Comparison of ENCODE assay signal across 31 mouse cellular contexts in genomic region chr11:71728066-71728465, GRCm38 (mm10). TPM values are rescaled to one million over a fixed set of nuclear protein-coding genes. Genes with fewer than 3 reads are reported as not detected.
DNase-seq lines count a peak whose midpoint lies in the region; ATAC-seq lines count a peak whose summit lies in the region.
"Had no signal": no experiment of that assay in that cellular context is flagged by ENCODE, and none has a peak within 500 bp of the region (broad histone marks: within the 10 kb centered on the region; RNA-seq: fewer than 3 reads in every experiment).

No protein-coding gene starts in this region.

- no peak overlapping the region for H3K9ac ChIP-seq in intestine, embryonic 16.5 days (ENCODE audit: low read depth, low read length)
- H3K9ac ChIP-seq: embryonic facial prominence, embryonic 12.5 days; heart, embryonic 12.5 days; hindbrain, embryonic 15.5 days; intestine, embryonic 15.5 days; liver, embryonic 14.5 days had no signal

- H3K36me3 ChIP-seq in intestine, embryonic 16.5 days (ENCODE audit: control insufficient read depth, insufficient read depth, low read length): no peaks in the 10 kb centered on the region
- H3K36me3 ChIP-seq: embryonic facial prominence, embryonic 12.5 days; heart, embryonic 12.5 days; hindbrain, embryonic 15.5 days; intestine, embryonic 15.5 days; midbrain, embryonic 10.5 days had no signal

- 75% methylated on average over 3 of the region's 3 CpGs for WGBS in intestine, embryonic 16.5 days

- H3K4me1 ChIP-seq in intestine, embryonic 16.5 days (ENCODE audit: control insufficient read depth, insufficient read depth, low read length): no peaks in the 10 kb centered on the region
- H3K4me1 ChIP-seq: embryonic facial prominence, embryonic 12.5 days; heart, embryonic 12.5 days; intestine, embryonic 15.5 days had no signal

- H3K4me2 ChIP-seq in intestine, embryonic 16.5 days (ENCODE audit: low read depth, low read length): no peak overlapping the region
- H3K4me2 ChIP-seq: embryonic facial prominence, embryonic 12.5 days; heart, embryonic 12.5 days; hindbrain, embryonic 15.5 days; intestine, embryonic 15.5 days had no signal

- H3K9me3 ChIP-seq in intestine, embryonic 16.5 days (ENCODE audit: control insufficient read depth, low read length): no peaks in the 10 kb centered on the region
- H3K9me3 ChIP-seq: embryonic facial prominence, embryonic 12.5 days; heart, embryonic 12.5 days; hindbrain, embryonic 15.5 days; intestine, embryonic 15.5 days; midbrain, embryonic 10.5 days had no signal

- DNase-seq in 3134 (ENCODE audit: extremely low read depth, insufficient read length, low spot score) (peak; percentile 32), 416B (ENCODE audit: low read depth) (peak; percentile 71)
- no peak for DNase-seq in frontal cortex, postnatal 10 days (ENCODE audit: low spot score in 2 of 2)
- DNase-seq in cerebellum, adult 11-12 months: no peak
- no peak for DNase-seq in urinary bladder, postnatal 10 days (ENCODE audit: low spot score)
- DNase-seq: adrenal gland, adult 8-10 months; cerebellum, adult 8-10 months; cerebellum, postnatal 36 days; embryo, embryonic 11 days; gastrocnemius, postnatal 25 days; heart, adult 18-20 months; heart, postnatal 4 days; kidney, postnatal 14 days; layer of hippocampus, adult 9-11 months; liver; lung, adult 2 months; lung, postnatal 10 days; right cerebral cortex, postnatal 4 days had no signal

- no peak overlapping the region for H3K27ac ChIP-seq in intestine, embryonic 16.5 days (ENCODE audit: low read length)
- H3K27ac ChIP-seq: embryonic facial prominence, embryonic 12.5 days; hindbrain, embryonic 15.5 days; intestine, embryonic 15.5 days; liver, embryonic 14.5 days; macrophage; midbrain, embryonic 10.5 days had no signal

- ATAC-seq in common myeloid progenitor, adult 5-6 weeks (replicated peaks; ENCODE audit: low read depth, poor library complexity, severe bottlenecking): peak; percentile 89
- ATAC-seq in megakaryocyte, adult 5-6 weeks (ENCODE audit: poor library complexity, severe bottlenecking): peak; percentile 64
- no peak for ATAC-seq in intestine, embryonic 16.5 days
- ATAC-seq: activated CD4-positive, CD25-positive, alpha-beta regulatory T cell, adult 4 months; forebrain, embryonic 14.5 days; intestine, embryonic 15.5 days; midbrain, embryonic 16.5 days had no signal

- H3K4me3 ChIP-seq in intestine, embryonic 16.5 days (ENCODE audit: low read length): no peak overlapping the region
- H3K4me3 ChIP-seq: embryonic facial prominence, embryonic 12.5 days; heart, embryonic 12.5 days; hindbrain, embryonic 15.5 days; intestine, embryonic 15.5 days; midbrain, embryonic 10.5 days had no signal

- H3K27me3 ChIP-seq in intestine, embryonic 16.5 days (replicated peaks; ENCODE audit: control insufficient read depth, insufficient read depth, low read length): no peaks in the 10 kb centered on the region
- H3K27me3 ChIP-seq: embryonic facial prominence, embryonic 12.5 days; heart, embryonic 12.5 days; hindbrain, embryonic 15.5 days; intestine, embryonic 15.5 days had no signal

RNA-seq across cellular contexts. Expression of gene Wscd1, which starts 21.7 kb away (rescaled TPM):
- not detected in 2 replicates for total RNA-seq in common myeloid progenitor, adult 5-6 weeks (2017)
- not detected in 2 replicates for total RNA-seq in megakaryocyte, adult 5-6 weeks (2015)
- not detected in 2 replicates for total RNA-seq in megakaryocyte, adult 5-6 weeks (2017)
- 2.9 and 3.0 TPM in 2 replicates for polyA plus RNA-seq in intestine, embryonic 16.5 days (2015; fragmentation: Nextera tagmentation; extraction: Ambion mirVana)
- polyA plus RNA-seq: activated CD4-positive, CD25-positive, alpha-beta regulatory T cell, adult 4 months; macrophage had no signal

Comparison
In these comparisons a context has a peak if more than half of its experiments do, and no peak if none do; other contexts are left out.
1. DNase-seq: peak in 3134 (single experiment) and 416B (single experiment); none in frontal cortex, postnatal 10 days (0 of 2), cerebellum, adult 11-12 months (single experiment) and urinary bladder, postnatal 10 days (single experiment).